ENCODE assay signal across 25 mouse cellular contexts in the genomic region with DNA sequence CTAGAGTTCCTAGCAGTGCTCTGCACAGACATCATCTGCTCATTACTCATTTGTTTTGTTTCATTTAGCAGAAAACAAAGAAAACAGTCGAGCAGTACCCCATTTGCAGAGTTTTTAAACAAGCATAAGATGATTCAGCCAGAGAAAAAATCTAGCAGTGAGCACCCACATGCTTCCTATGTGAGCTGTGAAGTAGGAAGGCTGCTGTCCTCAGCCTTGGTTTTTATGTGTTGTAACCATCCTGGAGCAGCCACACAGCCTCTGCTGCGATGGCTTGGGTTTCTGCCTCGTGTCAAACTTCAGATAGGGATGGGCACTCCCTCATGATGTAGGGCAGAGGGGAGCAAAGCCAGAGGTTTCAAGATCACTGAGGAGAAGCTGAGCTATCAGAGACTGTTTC.
DNase-seq lines count a peak whose midpoint lies in the region; ATAC-seq and TF ChIP-seq lines count a peak whose summit lies in the region.
"Had no signal": no experiment of that assay in that cellular context is flagged by ENCODE, and none has a peak within 500 bp of the region (broad histone marks: within the 10 kb centered on the region; RNA-seq: fewer than 3 reads in every experiment).

No protein-coding gene starts in this region.

- no peaks in the 10 kb centered on the region for H3K9me3 ChIP-seq in kidney, postnatal 0 days (replicated peaks; ENCODE audit: low read length)
- H3K9me3 ChIP-seq in hindbrain, embryonic 14.5 days (ENCODE audit: control insufficient read depth, low read length) = no peaks in the 10 kb centered on the region
- H3K9me3 ChIP-seq: embryonic facial prominence, embryonic 12.5 days; forebrain, embryonic 13.5 days; heart, embryonic 12.5 days; hindbrain, embryonic 15.5 days; intestine, embryonic 15.5 days; kidney, embryonic 15.5 days; neural tube, embryonic 15.5 days had no signal

- WGBS in kidney, postnatal 0 days = 37% methylated on average over 3 of the region's 3 CpGs
- WGBS in hindbrain, embryonic 14.5 days = 66% methylated on average over 3 of the region's 3 CpGs

- peak; percentile 15 for DNase-seq in adrenal gland, adult 8-10 months
- no peak for DNase-seq in adrenal gland, postnatal 25 days
- peak; percentile 21 for DNase-seq in kidney, postnatal 0 days (ENCODE audit: low spot score)
- no peak for DNase-seq in kidney, adult 11 months
- peak; percentile 32 to 45 for DNase-seq in right cerebral cortex, adult 2 months (ENCODE audit: low spot score in 2 of 2)
- no peak for DNase-seq in right cerebral cortex, postnatal 4 days
- no peak for DNase-seq in hindbrain, embryonic 14.5 days (ENCODE audit: low spot score)
- DNase-seq in yolk sac, embryonic 10.5 days (ENCODE audit: low spot score) = no peak
- DNase-seq: cerebellum, postnatal 10 days; lung, adult 18-20 months; lung, postnatal 36 days; thymus, postnatal 36 days had no signal

- no peaks in the 10 kb centered on the region for H3K36me3 ChIP-seq in kidney, postnatal 0 days (ENCODE audit: insufficient read depth, low read length)
- no peaks in the 10 kb centered on the region for H3K36me3 ChIP-seq in hindbrain, embryonic 14.5 days (replicated peaks; ENCODE audit: control insufficient read depth, insufficient read depth)
- H3K36me3 ChIP-seq: embryonic facial prominence, embryonic 12.5 days; heart, embryonic 12.5 days; hindbrain, embryonic 15.5 days; intestine, embryonic 15.5 days; kidney, embryonic 15.5 days; neural tube, embryonic 15.5 days had no signal

- no peak overlapping the region for H3K4me3 ChIP-seq in kidney, postnatal 0 days (replicated peaks; ENCODE audit: low read depth, low read length)
- no peak overlapping the region for H3K4me3 ChIP-seq in hindbrain, embryonic 14.5 days (replicated peaks; ENCODE audit: low read length)
- H3K4me3 ChIP-seq: embryonic facial prominence, embryonic 12.5 days; erythroblast, embryonic 14.5 days; forebrain, embryonic 13.5 days; heart, embryonic 12.5 days; hindbrain, embryonic 15.5 days; intestine, embryonic 15.5 days; kidney, embryonic 15.5 days; layer of hippocampus, adult 2 months; neural tube, embryonic 15.5 days had no signal

- no peaks in the 10 kb centered on the region for H3K4me1 ChIP-seq in kidney, postnatal 0 days (replicated peaks; ENCODE audit: insufficient read depth, low read length)
- H3K4me1 ChIP-seq in hindbrain, embryonic 14.5 days (replicated peaks; ENCODE audit: control insufficient read depth, insufficient read depth, low read length) = no peaks in the 10 kb centered on the region; the same call in 1 of the 2 replicates
- H3K4me1 ChIP-seq: embryonic facial prominence, embryonic 12.5 days; intestine, embryonic 15.5 days; kidney, embryonic 15.5 days; neural tube, embryonic 15.5 days had no signal

- H3K27me3 ChIP-seq in kidney, postnatal 0 days (ENCODE audit: insufficient read depth, low read length) = no peaks in the 10 kb centered on the region
- no peaks in the 10 kb centered on the region; the same call in 1 of the 2 replicates for H3K27me3 ChIP-seq in hindbrain, embryonic 14.5 days (ENCODE audit: control insufficient read depth, insufficient read depth, low read length)
- H3K27me3 ChIP-seq: embryonic facial prominence, embryonic 12.5 days; forebrain, embryonic 13.5 days; heart, embryonic 12.5 days; hindbrain, embryonic 15.5 days; intestine, embryonic 15.5 days; neural tube, embryonic 15.5 days had no signal

- ATAC-seq in kidney, postnatal 0 days (replicated peaks; ENCODE audit: low FRiP score, low read depth) = no peak
- ATAC-seq in hindbrain, embryonic 14.5 days (ENCODE audit: low FRiP score) = no peak
- ATAC-seq: CD4-positive, CD25-positive, alpha-beta regulatory T cell, adult 4 months; forebrain, embryonic 13.5 days; intestine, embryonic 15.5 days; midbrain, embryonic 16.5 days; Patski had no signal

- no peak overlapping the region for H3K9ac ChIP-seq in kidney, postnatal 0 days (ENCODE audit: low read depth, low read length)
- no peak overlapping the region for H3K9ac ChIP-seq in hindbrain, embryonic 14.5 days
- H3K9ac ChIP-seq: embryonic facial prominence, embryonic 12.5 days; forebrain, embryonic 13.5 days; heart, embryonic 12.5 days; hindbrain, embryonic 15.5 days; intestine, embryonic 15.5 days; kidney, embryonic 15.5 days; neural tube, embryonic 15.5 days had no signal

- no peak overlapping the region for H3K4me2 ChIP-seq in kidney, postnatal 0 days (ENCODE audit: low read length)
- H3K4me2 ChIP-seq in hindbrain, embryonic 14.5 days (replicated peaks) = no peak overlapping the region
- H3K4me2 ChIP-seq: embryonic facial prominence, embryonic 12.5 days; forebrain, embryonic 13.5 days; heart, embryonic 12.5 days; hindbrain, embryonic 15.5 days; intestine, embryonic 15.5 days; kidney, embryonic 15.5 days; liver, embryonic 11.5 days; neural tube, embryonic 15.5 days had no signal

- no peak overlapping the region for H3K27ac ChIP-seq in kidney, postnatal 0 days
- no peak overlapping the region for H3K27ac ChIP-seq in hindbrain, embryonic 14.5 days
- H3K27ac ChIP-seq: embryonic facial prominence, embryonic 12.5 days; forebrain, embryonic 13.5 days; hindbrain, embryonic 15.5 days; intestine, embryonic 15.5 days; kidney, embryonic 15.5 days; layer of hippocampus, adult 2 months; neural tube, embryonic 15.5 days had no signal

- TF ChIP-seq CTCF in kidney, postnatal 0 days (IDR thresholded peaks at IDR 0.05; ENCODE audit: low read depth) = no peak

Comparison
In these comparisons a context has a peak if more than half of its experiments do, and no peak if none do; other contexts are left out.
1. DNase-seq: peak in adrenal gland, adult 8-10 months (single experiment), kidney, postnatal 0 days (single experiment) and right cerebral cortex, adult 2 months (2 of 2); none in adrenal gland, postnatal 25 days (single experiment), kidney, adult 11 months (single experiment), right cerebral cortex, postnatal 4 days (single experiment), hindbrain, embryonic 14.5 days (single experiment) and yolk sac, embryonic 10.5 days (single experiment).